Mouse (Mus musculus) cerebellum, adult 2 months (tissue): ENCODE data around the gene Atf3.

Experiments
- CTCF ChIP-seq: fragments of 200-500 bp; IDR thresholded peaks from 2 replicates; pipeline ENCODE4 v1.5.1; 2011; ENCODE audit warnings: low read depth, mild to moderate bottlenecking, control low read depth, low read length, moderate library complexity, borderline replicate concordance; ENCODE audit not compliant: insufficient read depth
- POLR2A ChIP-seq: fragments of 200-500 bp; IDR thresholded peaks from 2 replicates; pipeline ENCODE4 v1.6.1; 2011; ENCODE audit warnings: low read length, control low read depth, borderline replicate concordance; ENCODE audit not compliant: insufficient read depth

DNA sequence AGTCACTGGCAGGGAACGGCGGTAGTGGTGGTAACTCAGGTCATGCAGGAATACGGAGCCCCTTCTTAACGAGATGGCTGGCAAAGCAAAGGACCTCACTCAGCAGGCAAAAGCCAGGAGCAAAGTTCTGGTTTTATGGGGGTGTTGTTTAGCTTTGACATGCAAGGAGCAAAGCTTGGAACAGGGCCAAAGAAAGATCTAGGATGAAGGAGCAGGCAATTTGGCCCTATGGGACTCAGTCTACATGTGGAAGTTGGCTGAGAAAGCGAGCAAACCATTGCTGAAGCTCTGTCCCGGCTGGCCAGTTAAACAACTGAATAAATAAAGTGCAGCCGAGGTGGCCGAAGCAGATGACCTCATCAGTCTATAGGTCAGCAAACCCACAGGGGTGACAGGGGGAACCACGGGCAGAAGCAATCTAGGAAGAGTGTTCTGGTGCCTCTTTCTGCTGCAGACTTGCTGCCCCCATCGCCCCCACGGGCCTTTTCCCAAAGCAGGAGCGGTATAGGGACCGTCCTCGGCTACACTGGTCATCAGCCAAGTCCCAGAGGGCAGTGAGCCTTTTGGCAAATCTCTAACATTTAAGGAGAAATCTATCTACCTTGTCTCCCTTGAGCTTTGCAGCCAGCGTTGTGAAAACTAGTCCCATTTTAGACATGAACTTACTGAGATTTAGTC lies 39.2 kb downstream of the Atf3 start:
- TF ChIP-seq CTCF (no peak), POLR2A (no peak)
